Mouse (Mus musculus) intestine, embryonic 16.5 days (tissue): ENCODE results near the gene Usp7. TPM values are rescaled to one million over a fixed set of nuclear protein-coding genes. Genes with fewer than 3 reads are reported as not detected.
"Not testable (repeated sequence)": the region's sequence is repeated elsewhere in the genome, so short reads cannot be mapped to it uniquely, and the experiment has no call there.

Experiments
- ATAC-seq: fragments of 200-750 bp; cut with Nextera tagmentation; 2 replicates; pipeline ENCODE4 v1.8.0; 2017; ENCODE audit warnings: moderate TSS enrichment, moderate library complexity
- H3K27ac ChIP-seq: fragments of 300-500 bp; sonication (generic); 2 replicates; pipeline ENCODE4 v1.5.1; 2014; ENCODE audit warnings: mild to moderate bottlenecking, low read length
- H3K27me3 ChIP-seq: fragments of 300-500 bp; sonication (generic); replicated peaks from 2 replicates; pipeline ENCODE4 v1.6.1; 2014; ENCODE audit warnings: low read length, control low read depth, mixed read lengths; ENCODE audit not compliant: control insufficient read depth, insufficient read depth
- H3K36me3 ChIP-seq: fragments of 300-500 bp; sonication (generic); 2 replicates; pipeline ENCODE4 v1.6.1; 2014; ENCODE audit warnings: low read length, control low read depth; ENCODE audit not compliant: control insufficient read depth, insufficient read depth
- H3K4me1 ChIP-seq: fragments of 300-500 bp; sonication (generic); 2 replicates; pipeline ENCODE4 v1.6.1; 2014; ENCODE audit warnings: low read length, control low read depth, mixed read lengths; ENCODE audit not compliant: control insufficient read depth, insufficient read depth
- H3K4me2 ChIP-seq: fragments of 300-500 bp; sonication (generic); 2 replicates; pipeline ENCODE4 v1.6.1; 2014; ENCODE audit warnings: low read depth, low read length, control low read depth
- H3K4me3 ChIP-seq: fragments of 300-500 bp; sonication (generic); 2 replicates; pipeline ENCODE4 v1.5.1; 2014; ENCODE audit warnings: mild to moderate bottlenecking, low read length
- H3K9ac ChIP-seq: fragments of 300-500 bp; sonication (generic); 2 replicates; pipeline ENCODE4 v1.6.1; 2014; ENCODE audit warnings: low read depth, low read length
- H3K9me3 ChIP-seq: fragments of 300-500 bp; sonication (generic); 2 replicates; pipeline ENCODE4 v1.6.1; 2016; ENCODE audit warnings: low read length, control low read depth; ENCODE audit not compliant: control insufficient read depth
- WGBS: fragments of 180-500 bp; shearing (Covaris S2); extraction: QIAGEN DNeasy Blood & Tissue Kit; methylation state at CpG from one replicate; pipeline ENCODE4 v1.1.7; 2014; 5-methylcytosine and 5-hydroxymethylcytosine counted together
- polyA plus RNA-seq: library from polyadenylated mRNA; unstranded; fragments of >200 nt; fragmentation: Nextera tagmentation; extraction: Ambion mirVana; gene quantifications from 2 replicates; pipeline ENCODE4 v1.2.1, GENCODE M21; 2015

The Usp7 gene
- polyA plus RNA-seq, 1 experiment from 2014 or later: 19.1 TPM

GRCm38 (mm10) chr16:8771086-8771485, 21.0 kb downstream of the Usp7 start:
- Histone ChIP-seq H3K9me3 (no peaks in the 10 kb centered on the region), H3K4me2 (no peak overlapping the region), H3K27ac (no peak overlapping the region), H3K9ac (no peak overlapping the region), H3K4me3 (no peak overlapping the region), H3K36me3 (no peaks in the 10 kb centered on the region), H3K4me1 (no peaks in the 10 kb centered on the region), H3K27me3 (no peaks in the 10 kb centered on the region)
- 35% methylated on average over 4 of the region's 4 CpGs for WGBS
- ATAC-seq: no peak

GRCm38 (mm10) chr16:8770342-8770741, 21.8 kb downstream of the Usp7 start:
- H3K9ac ChIP-seq, H3K4me3 ChIP-seq, H3K27ac ChIP-seq, H3K9me3 ChIP-seq, H3K27me3 ChIP-seq, H3K4me2 ChIP-seq, H3K4me1 ChIP-seq, H3K36me3 ChIP-seq, ATAC-seq: not testable (repeated sequence)
- 51% methylated on average over 8 of the region's 8 CpGs for WGBS

- WGBS: 57% methylated on average over 4 of the region's 4 CpGs
- Histone ChIP-seq H3K4me2 (no peak overlapping the region), H3K36me3 (no peaks in the 10 kb centered on the region), H3K27ac (no peak overlapping the region), H3K4me1 (no peaks in the 10 kb centered on the region), H3K27me3 (no peaks in the 10 kb centered on the region), H3K9ac (no peak overlapping the region), H3K9me3 (no peaks in the 10 kb centered on the region), H3K4me3 (no peak overlapping the region)
- ATAC-seq: no peak
Observed at GRCm38 (mm10) chr16:8769466-8769865, 22.6 kb downstream of the Usp7 start.

GRCm38 (mm10) chr16:8769065-8769464, 23.0 kb downstream of the Usp7 start:
- Histone ChIP-seq H3K9me3 (no peaks in the 10 kb centered on the region), H3K4me1 (no peaks in the 10 kb centered on the region), H3K9ac (no peak overlapping the region), H3K27me3 (no peaks in the 10 kb centered on the region), H3K4me2 (no peak overlapping the region), H3K36me3 (no peaks in the 10 kb centered on the region), H3K4me3 (no peak overlapping the region), H3K27ac (no peak overlapping the region)
- 14% methylated on average over 10 of the region's 10 CpGs for WGBS
- ATAC-seq: peak; percentile 88

GRCm38 (mm10) chr16:8768588-8768987, 23.5 kb downstream of the Usp7 start:
- no peaks in the 10 kb centered on the region for H3K36me3 ChIP-seq
- 0 out of 2 replicates have a peak, but pooled peaks have one; percentile 23 for ATAC-seq
- 67% methylated on average over 4 of the region's 4 CpGs for WGBS
- H3K27me3 ChIP-seq: no peaks in the 10 kb centered on the region
- H3K27ac ChIP-seq: no peak overlapping the region
- H3K9ac ChIP-seq: no peak overlapping the region
- no peak overlapping the region for H3K4me2 ChIP-seq
- no peak overlapping the region for H3K4me3 ChIP-seq
- H3K4me1 ChIP-seq: no peaks in the 10 kb centered on the region
- no peaks in the 10 kb centered on the region for H3K9me3 ChIP-seq

- WGBS: 83% methylated on average over 4 of the region's 4 CpGs
- Histone ChIP-seq H3K4me2 (no peak overlapping the region), H3K27ac (no peak overlapping the region), H3K27me3 (no peaks in the 10 kb centered on the region), H3K9me3 (no peaks in the 10 kb centered on the region), H3K36me3 (no peaks in the 10 kb centered on the region), H3K9ac (no peak overlapping the region), H3K4me3 (no peak overlapping the region), H3K4me1 (no peaks in the 10 kb centered on the region)
- ATAC-seq: no peak
Observed at GRCm38 (mm10) chr16:8768071-8768470, 24.0 kb downstream of the Usp7 start.

- no peak for ATAC-seq
- no peak overlapping the region for H3K9ac ChIP-seq
- H3K9me3 ChIP-seq: no peaks in the 10 kb centered on the region
- H3K4me3 ChIP-seq: no peak overlapping the region
- H3K4me2 ChIP-seq: no peak overlapping the region
- H3K36me3 ChIP-seq: no peaks in the 10 kb centered on the region
- no peaks in the 10 kb centered on the region for H3K4me1 ChIP-seq
- H3K27me3 ChIP-seq: no peaks in the 10 kb centered on the region
- WGBS: 80% methylated on average over 11 of the region's 11 CpGs
- H3K27ac ChIP-seq: no peak overlapping the region
Observed at GRCm38 (mm10) chr16:8767133-8768052, 24.7 kb downstream of the Usp7 start.

GRCm38 (mm10) chr16:8766196-8766595, 25.9 kb downstream of the Usp7 start:
- ATAC-seq: no peak
- 55% methylated on average over 9 of the region's 9 CpGs for WGBS
- no peaks in the 10 kb centered on the region for H3K4me1 ChIP-seq
- no peaks in the 10 kb centered on the region for H3K27me3 ChIP-seq
- H3K36me3 ChIP-seq: no peaks in the 10 kb centered on the region
- no peak overlapping the region for H3K9ac ChIP-seq
- no peak overlapping the region for H3K4me2 ChIP-seq
- H3K27ac ChIP-seq: no peak overlapping the region
- no peak overlapping the region for H3K4me3 ChIP-seq
- no peaks in the 10 kb centered on the region for H3K9me3 ChIP-seq

GRCm38 (mm10) chr16:8764124-8764907, 27.8 kb downstream of the Usp7 start:
- Histone ChIP-seq H3K4me3 (no peak overlapping the region), H3K4me2 (no peak overlapping the region), H3K4me1 (no peaks in the 10 kb centered on the region), H3K27ac (no peak overlapping the region), H3K27me3 (no peaks in the 10 kb centered on the region), H3K36me3 (no peaks in the 10 kb centered on the region), H3K9me3 (no peaks in the 10 kb centered on the region), H3K9ac (no peak overlapping the region)
- no peak for ATAC-seq
- 67% methylated on average over 11 of the region's 11 CpGs for WGBS
